Mouse (Mus musculus) embryonic stem cell, embryonic (primary cell): Measurements from ENCODE around the gene Clec3b.

Source experiments
- CTCF ChIA-PET, 4 experiments: fragments of 300-600 bp in 2 of 4; fragments of 350-600 bp in 2 of 4; sonication (Branson Sonifier 250); formaldehyde crosslinking; loops; one replicate each; lab custom pipeline; 2022; ENCODE audit warnings: inconsistent platforms in 2 of 4; lab: Charles Lee
- POLR2A ChIA-PET, 4 experiments: fragments of 300-600 bp in 2 of 4; fragments of 350-600 bp in 2 of 4; sonication (Branson Sonifier 250); formaldehyde crosslinking; loops; one replicate each; lab custom pipeline; 2022; ENCODE audit warnings: antibody characterized with exemption in 4 of 4, inconsistent platforms in 1 of 4; lab: Charles Lee

The Clec3b gene

GRCm38 (mm10) chr9:123138891-123139474 lies 11.8 kb upstream of the Clec3b start:
- ChIA-PET CTCF (no interaction called here), POLR2A (interaction anchor here in 1 of 4 experiments (1.4 to 1.6 kb wide), 2 partner anchors 19 to 26 kb away, joined by 3 to 4 read pairs; partner anchors contain the start of genes Exosc7 and Zdhhc3)

DNA sequence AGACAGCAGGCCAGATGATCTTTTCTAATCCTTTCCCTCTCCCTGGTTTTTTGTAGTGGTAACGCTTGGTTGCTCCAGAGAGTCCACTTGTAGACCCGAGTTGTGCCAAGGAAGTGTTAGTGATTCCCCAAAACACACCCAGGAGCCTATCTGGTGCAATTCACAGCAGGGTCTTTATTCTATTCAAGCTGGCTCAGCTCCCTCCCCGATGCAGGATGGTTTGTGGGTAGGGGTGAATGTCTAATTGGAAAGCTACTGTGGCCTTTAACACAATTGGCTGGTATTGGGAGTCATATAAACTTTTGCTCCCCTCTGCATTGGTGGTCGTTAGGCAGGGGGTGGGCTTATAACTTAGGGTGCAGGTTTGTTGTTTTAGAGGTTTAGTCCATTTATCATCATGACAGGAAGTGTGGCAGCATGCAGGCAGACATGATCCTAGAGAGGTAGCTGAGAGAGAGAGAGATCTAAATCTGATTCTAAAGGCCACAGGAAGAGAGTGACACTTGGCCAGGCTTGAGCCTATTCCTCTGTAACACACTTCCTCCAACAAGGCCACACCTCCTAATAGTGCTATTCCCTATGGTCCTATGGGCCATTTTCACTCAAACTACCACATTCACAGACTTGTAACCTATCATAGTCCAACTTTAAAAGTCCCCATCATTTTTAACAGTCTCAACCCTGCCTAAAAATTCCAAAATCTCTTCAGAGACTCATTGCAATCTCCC lies 10.7 kb upstream of the Clec3b start:
- POLR2A ChIA-PET = no interaction called here
- CTCF ChIA-PET = interaction anchor here in 1 of 4 experiments (0.8 kb wide), 1 partner anchor 102 kb away, joined by 3 read pairs; no protein-coding TSS in a partner anchor

DNA sequence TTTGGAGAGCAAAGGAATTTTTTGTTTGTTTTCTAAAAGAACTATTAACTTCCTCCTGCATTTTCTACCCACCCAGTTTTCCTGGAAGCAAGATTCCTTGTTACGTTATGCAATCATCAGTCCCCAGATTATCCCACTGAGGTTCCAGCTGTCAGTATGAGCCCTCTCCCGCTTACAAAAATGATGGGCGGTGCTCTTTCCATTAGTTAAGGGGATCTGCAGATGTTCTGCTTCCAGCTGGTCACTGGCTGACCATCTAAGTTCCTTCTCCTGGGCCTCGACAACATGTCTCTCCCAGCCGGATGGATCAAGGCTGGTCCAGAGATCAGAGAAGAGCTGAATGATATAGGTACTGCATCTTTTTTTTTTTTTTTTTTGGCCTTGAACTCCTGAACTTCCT lies 2.3 kb upstream of the Clec3b start:
- CTCF ChIA-PET = no interaction called here
- POLR2A ChIA-PET = no interaction called here

DNA sequence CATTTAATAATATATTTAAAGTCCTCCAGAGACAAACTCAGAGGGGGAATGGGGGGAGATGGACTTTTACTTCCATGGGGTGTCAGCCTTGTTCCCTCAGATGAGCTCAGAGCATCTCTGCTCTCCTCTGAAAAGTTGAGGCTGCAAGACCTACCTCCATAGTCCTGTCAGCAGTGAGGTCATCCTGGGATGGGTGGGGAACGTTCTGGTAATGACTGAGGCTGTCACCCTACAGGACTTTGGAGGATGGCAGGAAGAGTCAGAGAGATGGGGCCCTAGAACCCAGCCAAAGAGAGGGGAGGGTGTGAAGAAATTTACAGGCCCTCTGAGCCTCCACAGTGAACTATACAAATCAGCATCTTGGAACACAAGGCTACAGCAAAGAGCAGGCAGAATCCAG lies 815 bp downstream of the Clec3b start:
- ChIA-PET POLR2A (interaction anchor here in 1 of 4 experiments (0.5 kb wide), 1 partner anchor 319 kb away, joined by 3 read pairs; no protein-coding TSS in a partner anchor), CTCF (no interaction called here)

DNA sequence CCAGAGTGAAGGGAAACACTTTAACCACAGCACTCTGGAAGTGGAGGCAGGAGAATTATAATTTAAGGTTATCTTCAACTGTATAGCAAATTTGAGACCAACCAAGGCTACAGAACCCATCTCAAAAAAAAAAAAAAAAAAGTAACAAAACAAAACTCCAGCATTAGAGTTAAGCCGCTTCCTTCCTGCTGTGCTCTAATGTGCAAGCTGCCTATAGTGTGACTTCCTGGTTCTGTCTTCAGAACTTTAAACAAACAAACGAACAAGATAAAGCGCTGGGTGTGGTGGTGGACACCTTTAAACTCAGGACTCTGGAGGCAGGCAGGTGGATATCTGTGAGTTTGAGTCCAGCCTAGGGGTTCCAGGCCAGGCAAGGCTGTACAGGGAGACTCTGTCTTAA lies 1.3 kb downstream of the Clec3b start:
- ChIA-PET CTCF (no interaction called here), POLR2A (interaction anchor here in 1 of 4 experiments (0.5 to 0.6 kb wide), 2 partner anchors 319 to 675 kb away, joined by 3 read pairs; no protein-coding TSS in a partner anchor)

DNA sequence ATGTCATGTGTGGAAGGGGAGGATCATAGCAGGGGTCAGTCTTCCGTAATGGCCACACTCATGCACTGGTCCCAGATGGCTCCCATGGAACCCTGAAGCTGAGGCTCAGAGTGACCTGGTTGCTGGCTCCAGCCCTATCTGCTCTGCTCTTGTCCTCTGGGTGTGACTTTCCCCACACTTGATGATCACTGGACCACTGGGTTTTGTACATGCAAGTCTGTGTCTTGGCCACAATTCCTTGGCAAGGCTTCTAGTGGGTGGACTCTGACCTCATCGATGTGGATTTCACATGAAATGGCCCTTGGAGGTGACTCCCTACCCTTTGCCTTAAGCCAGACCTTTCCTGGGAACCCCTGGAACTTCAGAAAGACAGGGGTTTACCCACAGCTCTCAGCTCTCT lies 2.4 kb downstream of the Clec3b start:
- POLR2A ChIA-PET = no interaction called here
- CTCF ChIA-PET = no interaction called here

DNA sequence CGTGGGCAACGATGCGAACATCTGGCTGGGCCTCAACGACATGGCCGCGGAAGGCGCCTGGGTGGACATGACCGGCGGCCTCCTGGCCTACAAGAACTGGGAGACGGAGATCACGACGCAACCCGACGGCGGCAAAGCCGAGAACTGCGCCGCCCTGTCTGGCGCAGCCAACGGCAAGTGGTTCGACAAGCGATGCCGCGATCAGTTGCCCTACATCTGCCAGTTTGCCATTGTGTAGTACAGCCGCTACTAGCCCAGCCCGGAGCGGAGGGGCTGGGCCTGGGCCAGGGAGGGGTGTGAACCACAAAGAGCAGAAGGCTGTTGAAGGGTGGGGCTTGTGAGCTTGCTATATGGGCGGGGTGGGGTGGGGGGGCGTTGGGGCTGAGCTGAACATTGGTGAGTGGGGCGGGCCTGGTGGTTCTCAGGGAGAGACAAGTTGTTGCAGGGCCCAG lies 6.2 kb downstream of the Clec3b start:
- ChIA-PET CTCF (interaction anchor here in 3 of 4 experiments (0.6 to 1.4 kb wide), 11 partner anchors 34 to 613 kb away, joined by 3 to 14 read pairs (median 4); no protein-coding TSS in a partner anchor), POLR2A (interaction anchor here in 2 of 4 experiments (0.7 to 1.3 kb wide), 8 partner anchors 36 to 372 kb away, joined by 3 to 5 read pairs (median 3); partner anchors contain the start of genes Exosc7 (in 2 of the 2), Lars2 (in 2 of the 2), Zdhhc3 (in 2 of the 2) and Sacm1l (in 1 of the 2))

DNA sequence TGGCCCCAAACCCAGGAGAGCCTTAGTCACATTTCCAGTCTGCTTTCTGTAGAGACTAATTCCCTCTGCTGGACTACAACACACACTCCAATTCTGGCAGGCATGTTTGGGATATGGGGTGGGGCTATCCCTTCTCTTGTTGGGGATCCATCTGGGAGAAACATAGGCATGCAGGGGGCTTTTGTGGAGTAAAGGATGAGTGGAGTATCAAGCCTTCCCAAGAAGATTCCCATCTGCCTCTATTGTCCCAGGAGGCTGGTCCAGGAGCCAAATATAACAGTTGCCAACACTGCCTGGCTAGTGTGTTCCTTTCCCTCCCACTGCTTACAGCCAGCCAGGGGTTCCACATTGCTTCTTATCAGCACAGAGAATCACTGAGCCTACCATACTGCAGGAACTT lies 7.0 kb downstream of the Clec3b start:
- ChIA-PET POLR2A (interaction anchor here in 2 of 4 experiments (0.6 to 1.3 kb wide), 9 partner anchors 36 to 526 kb away, joined by 3 to 6 read pairs (median 3); partner anchors contain the start of genes Exosc7 (in 2 of the 2), Lars2 (in 2 of the 2), Zdhhc3 (in 2 of the 2) and Sacm1l (in 1 of the 2)), CTCF (interaction anchor here (0.7 to 2.9 kb wide), 14 partner anchors 18 to 372 kb away, joined by 3 to 88 read pairs (median 5); partner anchors contain the start of genes Lars2 (in 1 of the 4) and Sacm1l (in 1 of the 4))

- CTCF ChIA-PET = interaction anchor here (0.6 to 2.9 kb wide), 18 partner anchors 10 to 866 kb away, joined by 3 to 88 read pairs (median 4); partner anchors contain the start of genes Lars2 (in 1 of the 4), Lztfl1 (in 1 of the 4) and Sacm1l (in 1 of the 4)
- POLR2A ChIA-PET = interaction anchor here (0.5 to 2.3 kb wide), 10 partner anchors 31 to 585 kb away, joined by 3 to 10 read pairs (median 4); partner anchors contain the start of genes Exosc7 (in 1 of the 4), Lars2 (in 1 of the 4), Sacm1l (in 1 of the 4) and Zdhhc3 (in 1 of the 4)
Measured at GRCm38 (mm10) chr9:123158125-123158836, 7.5 kb downstream of the Clec3b start.

DNA sequence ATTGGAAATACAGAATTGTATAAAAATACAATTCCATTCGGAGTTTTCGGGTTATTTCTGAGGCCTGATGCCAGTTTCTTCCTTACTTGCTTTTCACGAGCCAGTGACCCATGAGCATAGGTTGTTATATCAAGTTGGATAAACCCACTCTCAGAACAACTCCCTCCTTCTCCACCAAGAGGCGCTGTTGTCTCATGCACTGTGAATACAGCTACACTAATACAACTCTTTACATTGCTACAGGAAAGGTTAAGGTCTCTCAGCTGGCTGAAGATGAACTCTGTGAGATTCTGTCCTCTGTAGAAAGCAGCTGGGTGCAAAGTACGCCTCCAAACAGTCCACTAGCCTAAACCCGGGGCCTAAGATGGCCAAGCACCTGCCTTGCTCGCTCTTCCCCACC lies 8.6 kb downstream of the Clec3b start:
- ChIA-PET POLR2A (interaction anchor here in 3 of 4 experiments (0.6 to 2.3 kb wide), 8 partner anchors 32 to 370 kb away, joined by 3 to 10 read pairs (median 4); partner anchors contain the start of genes Exosc7 (in 1 of the 3), Lars2 (in 1 of the 3), Sacm1l (in 1 of the 3) and Tmem158 (in 1 of the 3)), CTCF (interaction anchor here (0.5 to 2.9 kb wide), 31 partner anchors 10 to 637 kb away, joined by 3 to 88 read pairs (median 4); partner anchors contain the start of genes Lars2 (in 2 of the 4), Sacm1l (in 2 of the 4) and Limd1 (in 1 of the 4))

DNA sequence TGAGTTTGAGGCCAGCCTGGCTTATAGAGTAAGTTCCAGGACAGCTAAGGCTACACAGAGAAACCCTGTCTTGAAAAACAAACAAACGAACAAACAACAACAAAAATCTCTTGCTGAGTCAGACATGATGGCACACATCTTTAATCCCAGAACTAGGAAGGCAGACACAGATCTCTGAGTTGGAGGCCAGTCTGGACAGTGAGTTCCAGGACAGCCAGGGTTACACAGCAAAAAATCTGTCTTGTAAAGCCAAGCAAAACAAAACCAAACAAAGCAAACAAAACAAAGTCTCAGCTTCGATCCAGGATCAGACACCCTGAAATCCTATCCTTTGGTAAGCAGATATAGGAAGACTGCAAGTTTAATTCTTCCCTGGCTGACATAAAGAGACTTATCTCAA lies 11.0 kb downstream of the Clec3b start:
- ChIA-PET CTCF (interaction anchor here in 2 of 4 experiments (0.5 to 1.2 kb wide), 3 partner anchors 91 to 110 kb away, joined by 3 read pairs; no protein-coding TSS in a partner anchor), POLR2A (no interaction called here)

GRCm38 (mm10) chr9:123162985-123163694 lies 12.4 kb downstream of the Clec3b start:
- POLR2A ChIA-PET = interaction anchor here in 1 of 4 experiments (1.5 kb wide), 1 partner anchor 366 kb away, joined by 4 read pairs; the partner anchor contains the start of gene Sacm1l

GRCm38 (mm10) chr9:123165781-123166443 lies 15.2 kb downstream of the Clec3b start:
- ChIA-PET POLR2A (no interaction called here), CTCF (no interaction called here)

More at GRCm38 (mm10) chr9:123162985-123163694, 12.4 kb downstream of the Clec3b start:
- CTCF ChIA-PET = interaction anchor here in 1 of 4 experiments (1.4 kb wide), 1 partner anchor 90 kb away, joined by 5 read pairs; no protein-coding TSS in a partner anchor

- ChIA-PET CTCF (interaction anchor here in 2 of 4 experiments (0.6 to 2.6 kb wide), 4 partner anchors 14 to 218 kb away, joined by 3 to 6 read pairs (median 6); no protein-coding TSS in a partner anchor), POLR2A (interaction anchor here in 1 of 4 experiments (1.8 kb wide), 1 partner anchor 61 kb away, joined by 5 read pairs; the partner anchor contains the start of genes Exosc7 and Zdhhc3)
Measured at GRCm38 (mm10) chr9:123173760-123174159, 23.0 kb downstream of the Clec3b start.

DNA sequence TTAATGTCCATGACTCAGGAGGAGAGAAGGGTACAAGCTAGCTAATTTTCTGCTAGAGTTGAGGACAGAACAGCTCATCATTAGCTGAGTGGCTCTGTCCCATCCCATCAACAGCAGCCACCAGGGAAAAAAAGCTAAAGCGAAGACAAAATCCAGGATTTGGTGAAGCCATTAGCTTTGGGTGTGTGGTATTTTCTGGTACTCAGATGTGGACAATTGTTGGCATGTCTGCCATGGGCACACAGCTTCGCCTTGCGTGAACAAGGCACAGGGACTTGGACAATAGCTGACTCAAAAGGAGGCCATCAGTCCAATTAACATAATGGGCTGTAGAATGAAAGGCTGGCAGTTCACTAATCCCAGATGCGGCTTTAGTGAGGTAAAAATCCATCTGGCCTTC lies 23.6 kb downstream of the Clec3b start:
- CTCF ChIA-PET = interaction anchor here in 2 of 4 experiments (1.2 to 2.6 kb wide), 3 partner anchors 15 to 79 kb away, joined by 5 to 6 read pairs (median 6); no protein-coding TSS in a partner anchor
- POLR2A ChIA-PET = interaction anchor here in 1 of 4 experiments (1.8 kb wide), 1 partner anchor 61 kb away, joined by 5 read pairs; the partner anchor contains the start of genes Exosc7 and Zdhhc3

GRCm38 (mm10) chr9:123177380-123178048 lies 26.8 kb downstream of the Clec3b start:
- ChIA-PET POLR2A (no interaction called here), CTCF (interaction anchor here in 1 of 4 experiments (1.1 kb wide), 1 partner anchor 18 kb away, joined by 3 read pairs; no protein-coding TSS in a partner anchor)
